9 mouse cellular contexts compared by ENCODE assay signal in the genomic region with DNA sequence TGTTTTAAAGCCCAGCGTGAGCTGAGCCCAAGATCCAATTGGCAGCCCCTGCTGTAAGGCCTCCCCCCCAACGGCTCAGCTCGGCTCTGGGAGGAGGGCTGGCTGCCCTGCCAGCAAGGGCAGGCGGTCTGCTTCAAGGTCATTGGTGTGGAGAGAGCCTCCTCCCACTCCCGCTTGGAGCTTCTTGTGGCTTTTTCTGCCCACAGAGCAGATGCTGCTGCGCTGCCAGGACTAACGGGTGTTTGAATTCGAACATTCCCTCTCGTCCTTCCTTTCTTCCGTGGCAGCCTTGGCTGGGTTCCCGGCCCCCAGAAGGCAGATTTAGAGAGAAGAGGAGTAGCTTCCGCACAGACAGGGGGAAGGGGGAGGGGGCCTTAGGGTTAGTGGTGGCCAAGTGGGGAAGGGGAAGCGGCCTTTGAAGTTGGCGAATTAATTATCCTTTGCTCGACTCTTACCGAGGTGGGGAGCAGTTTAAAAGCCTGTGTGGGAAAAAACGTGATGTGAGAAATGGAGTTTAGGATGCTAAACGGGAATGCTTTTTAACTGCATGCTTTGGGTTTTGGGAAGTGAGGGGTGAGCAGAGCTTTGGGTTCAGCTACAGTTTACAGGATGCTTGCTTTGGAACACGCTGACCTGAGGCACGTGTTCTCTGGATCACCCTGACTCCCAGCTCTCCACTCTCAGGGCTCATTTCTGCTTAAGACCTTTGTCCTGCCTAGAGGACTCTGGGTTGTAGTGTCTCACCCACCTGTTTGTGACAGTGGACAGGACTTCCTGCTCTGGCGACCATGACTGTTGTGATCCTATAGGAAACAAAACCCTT.
DNase-seq lines count a peak whose midpoint lies in the region; ATAC-seq and TF ChIP-seq lines count a peak whose summit lies in the region.
"Had no signal": no experiment of that assay in that cellular context is flagged by ENCODE, and none has a peak within 500 bp of the region (broad histone marks: within the 10 kb centered on the region; RNA-seq: fewer than 3 reads in every experiment).

No protein-coding gene starts in this region.

- H3K27ac ChIP-seq in spleen, adult 2 months (ENCODE audit: insufficient read depth, low read length): peak overlapping the region; percentile 53
- peak overlapping the region; percentile 42 for H3K27ac ChIP-seq in heart, embryonic 12.5 days (ENCODE audit: poor library complexity, severe bottlenecking)
- 0 out of 2 replicates have a peak overlapping the region, but pooled peaks have one; percentile 10 for H3K27ac ChIP-seq in liver, embryonic 12.5 days
- H3K27ac ChIP-seq in neural tube, embryonic 13.5 days (replicated peaks): peak overlapping the region; percentile 78

- peak overlapping the region; percentile 37; the same call in 1 of the 2 replicates for H3K9ac ChIP-seq in heart, embryonic 12.5 days
- H3K9ac ChIP-seq in liver, embryonic 12.5 days: no peak overlapping the region
- peak overlapping the region; percentile 50 for H3K9ac ChIP-seq in neural tube, embryonic 13.5 days

- no peaks in the 10 kb centered on the region for H3K9me3 ChIP-seq in heart, embryonic 12.5 days (replicated peaks)
- H3K9me3 ChIP-seq in liver, embryonic 12.5 days (replicated peaks): no peaks in the 10 kb centered on the region
- no peaks in the 10 kb centered on the region for H3K9me3 ChIP-seq in neural tube, embryonic 13.5 days

- peaks cover 32% of the 10 kb centered on the region for H3K4me1 ChIP-seq in spleen, adult 2 months (ENCODE audit: control insufficient read depth, insufficient read depth, insufficient read length)
- H3K4me1 ChIP-seq in heart, embryonic 12.5 days (replicated peaks): peaks cover 15% of the 10 kb centered on the region
- H3K4me1 ChIP-seq in liver, embryonic 12.5 days: peaks cover 9% of the 10 kb centered on the region; the same call in 1 of the 2 replicates
- peaks cover 28% of the 10 kb centered on the region for H3K4me1 ChIP-seq in neural tube, embryonic 13.5 days (replicated peaks)

- H3K36me3 ChIP-seq in spleen, adult 2 months (ENCODE audit: control insufficient read depth, insufficient read depth, low read length): no peaks in the 10 kb centered on the region
- H3K36me3 ChIP-seq in heart, embryonic 12.5 days: no peaks in the 10 kb centered on the region
- H3K36me3 ChIP-seq in liver, embryonic 12.5 days: no peaks in the 10 kb centered on the region
- no peaks in the 10 kb centered on the region for H3K36me3 ChIP-seq in neural tube, embryonic 13.5 days

- TF ChIP-seq POLR2A in spleen, adult 2 months (IDR thresholded peaks at IDR 0.05; ENCODE audit: low read depth, low read length): no peak

- 7% methylated on average over 21 of the region's 21 CpGs for WGBS in spleen, adult 2 months
- 4% methylated on average over 21 of the region's 21 CpGs for WGBS in heart, embryonic 12.5 days
- 4% methylated on average over 21 of the region's 21 CpGs for WGBS in liver, embryonic 12.5 days (ENCODE audit: insufficient replicate concordance)
- 2% methylated on average over 21 of the region's 21 CpGs for WGBS in neural tube, embryonic 13.5 days

- ATAC-seq in heart, embryonic 12.5 days (ENCODE audit: insufficient number of reproducible peaks, low FRiP score): peak; percentile 72
- no peak for ATAC-seq in liver, embryonic 12.5 days
- peak; percentile 90 for ATAC-seq in neural tube, embryonic 13.5 days (ENCODE audit: low read depth)
- ATAC-seq: Patski had no signal

- no peaks in the 10 kb centered on the region for H3K27me3 ChIP-seq in spleen, adult 2 months (ENCODE audit: control insufficient read depth, insufficient read depth, low read length)
- H3K27me3 ChIP-seq in heart, embryonic 12.5 days (replicated peaks): no peaks in the 10 kb centered on the region
- H3K27me3 ChIP-seq in liver, embryonic 12.5 days (replicated peaks): no peaks in the 10 kb centered on the region
- H3K27me3 ChIP-seq in neural tube, embryonic 13.5 days: no peaks in the 10 kb centered on the region
- H3K27me3 ChIP-seq: Patski had no signal

- H3K4me3 ChIP-seq in spleen, adult 2 months (ENCODE audit: extremely low read depth, insufficient read depth, insufficient read length): no peak overlapping the region
- H3K4me3 ChIP-seq in heart, embryonic 12.5 days: peak overlapping the region; percentile 29
- H3K4me3 ChIP-seq in liver, embryonic 12.5 days: no peak overlapping the region
- peak overlapping the region; percentile 6; the same call in 1 of the 2 replicates for H3K4me3 ChIP-seq in neural tube, embryonic 13.5 days

- no peak for TF ChIP-seq CTCF in spleen, adult 2 months (IDR thresholded peaks at IDR 0.05; ENCODE audit: extremely low read depth, insufficient read depth, insufficient read length, insufficient replicate concordance)

- H3K4me2 ChIP-seq in heart, embryonic 12.5 days: peak overlapping the region; percentile 58
- H3K4me2 ChIP-seq in liver, embryonic 12.5 days: peak overlapping the region; percentile 41
- peak overlapping the region; percentile 45 for H3K4me2 ChIP-seq in neural tube, embryonic 13.5 days

- DNase-seq in spleen, adult 2 months (ENCODE audit: low read depth in 1 of 2, low spot score in 2 of 2): no peak
- no peak for DNase-seq in spleen, adult 12 weeks (ENCODE audit: low spot score)
- peak; percentile 48 for DNase-seq in embryo, embryonic 9.5 days (ENCODE audit: extremely low spot score)
- DNase-seq in kidney, postnatal 4 days: peak; percentile 60 to 72
- peak; percentile 20 to 27 for DNase-seq in thymus, postnatal 10 days (ENCODE audit: low spot score in 2 of 2)

Comparison
In these comparisons a context has a peak if more than half of its experiments do, and no peak if none do; other contexts are left out.
1. DNase-seq: peak in embryo, embryonic 9.5 days (single experiment), kidney, postnatal 4 days (2 of 2) and thymus, postnatal 10 days (2 of 2); none in spleen, adult 2 months (0 of 2) and spleen, adult 12 weeks (single experiment).
2. H3K27ac ChIP-seq: peak in every context shown above with its lines; median percentile 78 in neural tube, embryonic 13.5 days; 53 in spleen, adult 2 months; 42 in heart, embryonic 12.5 days; 10 in liver, embryonic 12.5 days.
3. H3K4me3 ChIP-seq: peak in heart, embryonic 12.5 days (single experiment) and neural tube, embryonic 13.5 days (single experiment); none in spleen, adult 2 months (single experiment) and liver, embryonic 12.5 days (single experiment).
4. Peak in every context shown above with its lines, with median percentiles within 50 percentile points of each other: H3K4me2 ChIP-seq.